Mouse (Mus musculus) forebrain, embryonic 10.5 days (tissue): ENCODE data around the gene Zfp853. TPM values are rescaled to one million over a fixed set of nuclear protein-coding genes. Genes with fewer than 3 reads are reported as not detected.
A peak's percentile ranks its signal among the peaks of the same experiment; 100 is the strongest.

Source experiments
- DNase-seq: peaks from one replicate; pipeline ENCODE4 v3.0.0-alpha.2; 2017; ENCODE audit warnings: low spot score; ENCODE audit errors: extremely low spot score
- H3K27ac ChIP-seq: fragments of 300-500 bp; sonication (generic); 2 replicates; pipeline ENCODE4 v1.5.1; 2016; ENCODE audit warnings: mild to moderate bottlenecking
- H3K27me3 ChIP-seq: fragments of 300-500 bp; sonication (generic); 2 replicates; pipeline ENCODE4 v1.6.1; 2016; ENCODE audit warnings: mild to moderate bottlenecking; ENCODE audit not compliant: poor library complexity, severe bottlenecking
- H3K36me3 ChIP-seq: fragments of 300-500 bp; sonication (generic); replicated peaks from 2 replicates; pipeline ENCODE4 v1.6.1; 2016; ENCODE audit warnings: mild to moderate bottlenecking, moderate library complexity
- H3K4me1 ChIP-seq: fragments of 300-500 bp; sonication (generic); 2 replicates; pipeline ENCODE4 v1.6.1; 2016
- H3K4me3 ChIP-seq: fragments of 300-500 bp; sonication (generic); 2 replicates; pipeline ENCODE4 v1.5.1; 2016; ENCODE audit warnings: mild to moderate bottlenecking, moderate library complexity
- H3K9me3 ChIP-seq: fragments of 300-500 bp; sonication (generic); 2 replicates; pipeline ENCODE4 v1.6.1; 2016; ENCODE audit warnings: mild to moderate bottlenecking, moderate library complexity
- WGBS: fragments of 180-500 bp; shearing (Covaris S2); methylation state at CpG from one replicate; pipeline ENCODE4 v1.1.7; 2016; 5-methylcytosine and 5-hydroxymethylcytosine counted together
- polyA plus RNA-seq: library from polyadenylated mRNA; unstranded; fragments of >200 nt; fragmentation: Nextera tagmentation; extraction: Ambion mirVana; gene quantifications from 2 replicates; pipeline ENCODE4 v1.2.1, GENCODE M21; 2016

Gene Zfp853
- polyA plus RNA-seq, 1 experiment from 2014 or later = not detected

DNA sequence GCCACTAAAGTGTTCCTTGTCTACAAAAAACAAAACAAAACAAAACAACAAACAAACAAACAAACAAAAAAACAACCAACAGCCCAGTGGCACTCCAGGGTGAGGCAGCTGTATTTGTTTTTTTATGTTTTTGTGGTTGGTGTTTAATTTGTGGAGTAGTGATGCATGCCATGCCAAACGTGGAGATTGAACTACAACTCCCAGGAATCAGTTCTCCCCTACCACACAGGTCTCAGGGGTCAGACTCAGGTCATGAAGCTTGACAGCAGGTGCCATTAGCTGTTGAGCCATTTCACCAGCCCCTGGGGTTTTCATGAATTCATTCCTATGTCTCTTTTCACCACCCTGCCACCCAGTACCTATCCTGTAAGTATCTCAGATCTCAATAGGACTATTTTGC is 28.0 kb downstream of the Zfp853 start:
- Histone ChIP-seq H3K36me3 (peaks cover 50% of the 10 kb centered on the region), H3K27me3 (no peaks in the 10 kb centered on the region), H3K4me3 (no peak overlapping the region), H3K27ac (no peak overlapping the region), H3K9me3 (no peaks in the 10 kb centered on the region), H3K4me1 (peaks cover 18% of the 10 kb centered on the region)
- WGBS = 67% methylated on average over 1 of the region's 1 CpGs
- DNase-seq = no peak

DNA sequence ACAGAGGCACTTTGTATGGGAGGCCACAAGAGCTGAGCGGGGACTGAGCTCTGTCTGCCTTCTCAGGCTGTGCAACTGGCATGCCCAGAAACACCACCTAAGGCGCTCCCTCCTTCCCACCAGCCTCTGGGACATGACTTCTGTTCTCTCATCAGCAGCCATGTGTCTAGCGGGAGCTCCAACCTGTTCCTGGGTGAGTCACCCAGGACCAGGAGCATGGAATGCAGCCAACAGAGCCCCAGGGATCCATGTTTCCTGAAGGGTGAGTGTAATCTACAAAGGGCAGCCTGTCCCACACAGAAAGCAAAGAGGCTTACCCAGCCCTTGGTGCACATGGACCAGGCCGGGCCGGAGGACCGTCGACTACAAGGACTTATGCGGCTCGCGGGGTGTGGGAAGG is 28.7 kb downstream of the Zfp853 start:
- H3K36me3 ChIP-seq = peaks cover 58% of the 10 kb centered on the region
- DNase-seq = no peak
- WGBS = 94% methylated on average over 10 of the region's 10 CpGs

DNA sequence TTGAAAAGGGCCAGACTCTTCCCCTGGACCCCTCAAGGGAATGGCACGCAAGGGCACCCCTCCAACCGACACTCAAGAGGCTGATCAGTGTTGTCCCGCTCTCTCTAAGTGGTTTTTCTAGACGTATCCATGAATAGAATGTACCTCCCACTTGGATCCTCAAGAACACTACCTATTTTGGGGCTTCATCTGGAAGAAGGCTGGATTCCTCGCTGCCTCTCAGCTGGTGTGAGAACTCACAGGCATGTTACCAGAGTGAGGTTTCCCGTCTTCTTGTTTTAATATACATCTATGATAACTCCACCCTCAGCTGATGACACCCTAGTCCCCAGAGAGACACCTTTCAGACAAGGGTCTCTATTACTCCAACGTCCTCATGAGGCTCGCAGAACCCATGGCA is 31.8 kb downstream of the Zfp853 start:
- whole genome bisulfite sequencing = 96% methylated on average over 8 of the region's 8 CpGs
- Histone ChIP-seq H3K4me1 (no peaks in the 10 kb centered on the region), H3K4me3 (no peak overlapping the region), H3K9me3 (no peaks in the 10 kb centered on the region), H3K27ac (no peak overlapping the region), H3K36me3 (peaks cover 85% of the 10 kb centered on the region), H3K27me3 (peaks cover 25% of the 10 kb centered on the region)
- no peak for DNase-seq

More for the DNA sequence above, 28.7 kb downstream of the Zfp853 start:
- Histone ChIP-seq H3K27ac (no peak overlapping the region), H3K4me3 (no peak overlapping the region), H3K9me3 (no peaks in the 10 kb centered on the region), H3K4me1 (peaks cover 12% of the 10 kb centered on the region), H3K27me3 (no peaks in the 10 kb centered on the region)

DNA sequence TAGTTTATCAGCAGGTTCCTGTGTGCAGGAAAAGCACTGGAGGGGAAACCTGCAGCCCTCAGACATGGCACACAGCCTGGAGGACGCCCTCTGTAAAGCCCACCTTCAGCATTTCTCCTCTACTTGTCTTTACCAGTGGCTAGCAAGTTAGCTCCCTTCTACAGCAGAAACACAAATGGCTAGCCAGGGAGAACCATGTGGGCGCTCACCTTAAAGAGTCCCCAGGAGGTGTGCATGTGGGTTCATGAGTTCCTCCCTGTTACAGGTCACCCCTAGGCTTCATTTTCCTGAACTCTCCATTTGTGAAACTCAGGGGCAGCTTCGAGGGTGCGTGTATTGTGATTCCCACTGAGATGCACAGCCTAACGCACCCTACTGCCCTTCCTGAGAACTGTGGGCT is 37.6 kb downstream of the Zfp853 start:
- Histone ChIP-seq H3K36me3 (peaks cover 89% of the 10 kb centered on the region), H3K4me3 (no peak overlapping the region), H3K27me3 (peaks cover 83% of the 10 kb centered on the region), H3K4me1 (peaks cover 25% of the 10 kb centered on the region), H3K9me3 (no peaks in the 10 kb centered on the region), H3K27ac (no peak overlapping the region)
- no peak for DNase-seq
- 71% methylated on average over 5 of the region's 5 CpGs for WGBS

DNA sequence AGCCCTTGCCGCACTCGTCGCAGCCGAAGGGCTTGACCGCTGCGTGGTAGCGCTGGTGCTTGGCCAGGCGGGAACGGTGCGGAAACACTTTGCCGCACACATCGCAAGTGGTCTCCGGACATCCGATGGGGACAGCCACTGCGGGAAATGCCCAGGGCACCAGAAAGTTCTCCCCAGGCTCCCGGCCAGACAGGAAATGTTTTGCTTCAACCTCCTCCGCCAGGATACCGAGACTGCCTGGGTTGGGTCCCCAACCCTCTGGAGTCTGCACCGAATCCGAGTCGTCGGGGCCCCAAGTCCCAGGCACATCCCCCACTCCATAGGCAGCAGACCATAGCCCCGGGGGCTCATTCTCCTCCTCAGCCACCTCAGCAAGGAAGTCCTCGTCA is 38.3 kb downstream of the Zfp853 start:
- WGBS = 6% methylated on average over 24 of the region's 24 CpGs
- DNase-seq = no peak
- Histone ChIP-seq H3K27ac (no peak overlapping the region), H3K4me3 (peak overlapping the region; percentile 49), H3K4me1 (peaks cover 25% of the 10 kb centered on the region), H3K36me3 (peaks cover 82% of the 10 kb centered on the region), H3K27me3 (peaks cover 90% of the 10 kb centered on the region), H3K9me3 (no peaks in the 10 kb centered on the region)

DNA sequence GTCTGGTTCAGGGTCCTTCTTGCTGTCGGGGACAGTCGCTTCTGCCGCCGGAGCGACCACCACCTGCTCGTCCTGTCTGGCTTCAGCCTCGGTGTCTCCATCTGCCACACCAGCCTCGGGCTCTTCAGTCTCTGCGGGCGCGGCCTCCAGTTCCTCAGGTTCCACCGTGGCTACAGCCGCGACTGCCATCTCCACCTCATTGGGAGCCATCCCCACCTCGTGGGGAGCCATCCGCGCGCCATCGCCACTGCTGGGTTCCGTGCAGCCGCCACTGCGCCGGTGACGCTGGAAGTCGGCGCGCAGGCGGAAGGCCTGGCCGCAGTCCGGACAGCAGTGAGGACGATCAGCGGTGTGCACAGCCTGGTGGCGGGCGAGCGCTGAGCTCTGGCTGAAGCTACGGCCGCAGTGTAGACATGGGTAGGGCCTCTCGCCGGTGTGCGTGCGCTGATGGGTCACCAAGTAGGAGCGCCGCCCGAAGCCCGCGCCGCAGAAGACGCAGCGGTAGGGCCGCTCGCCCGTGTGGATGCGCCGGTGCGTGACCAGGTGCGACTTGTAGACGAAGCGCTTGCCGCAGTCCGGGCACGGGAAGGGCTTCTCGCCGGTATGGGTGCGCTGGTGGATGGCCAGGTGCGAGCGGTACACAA is 38.8 kb downstream of the Zfp853 start:
- H3K4me3 ChIP-seq = peak overlapping the region; percentile 49
- no peaks in the 10 kb centered on the region for H3K9me3 ChIP-seq
- peaks cover 25% of the 10 kb centered on the region for H3K4me1 ChIP-seq
- peak; percentile 40 for DNase-seq
- H3K36me3 ChIP-seq = peaks cover 81% of the 10 kb centered on the region
- peaks cover 94% of the 10 kb centered on the region for H3K27me3 ChIP-seq
- no peak overlapping the region for H3K27ac ChIP-seq
- WGBS = 3% methylated on average over 66 of the region's 66 CpGs

DNA sequence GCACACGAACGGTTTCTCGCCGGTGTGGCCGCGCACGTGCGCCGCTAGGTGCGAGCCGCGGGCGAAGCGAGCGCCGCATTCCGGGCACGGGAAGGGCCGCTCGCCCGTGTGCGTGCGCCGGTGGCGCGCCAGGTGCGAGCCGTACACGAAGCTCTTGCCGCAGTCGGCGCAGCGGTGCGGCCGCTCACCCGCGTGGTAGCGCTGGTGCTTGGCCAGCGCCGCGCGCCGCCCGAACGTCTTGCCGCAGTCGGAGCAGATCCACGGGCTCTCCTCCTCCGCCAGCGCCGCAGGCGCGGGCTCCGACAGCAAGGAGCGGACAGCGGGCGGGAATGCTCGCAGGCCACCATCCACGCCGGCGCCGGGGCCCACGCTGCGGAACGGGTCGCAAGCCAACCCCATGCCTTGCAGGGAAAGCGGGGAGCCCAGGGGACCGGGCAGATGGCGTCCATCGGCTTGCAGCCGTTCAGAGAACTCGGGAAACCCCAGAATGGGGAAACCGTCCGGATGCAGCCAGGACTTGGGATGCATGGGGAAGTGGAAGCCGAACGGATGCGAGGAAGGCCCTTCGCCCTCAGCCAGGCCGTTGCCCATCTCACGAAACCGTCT is 39.4 kb downstream of the Zfp853 start:
- Histone ChIP-seq H3K9me3 (no peaks in the 10 kb centered on the region), H3K4me1 (peaks cover 25% of the 10 kb centered on the region), H3K27ac (no peak overlapping the region), H3K36me3 (peaks cover 79% of the 10 kb centered on the region), H3K4me3 (peak overlapping the region; percentile 49), H3K27me3 (peaks cover 95% of the 10 kb centered on the region)
- WGBS = 2% methylated on average over 81 of the region's 81 CpGs
- DNase-seq = peak; percentile 38

DNA sequence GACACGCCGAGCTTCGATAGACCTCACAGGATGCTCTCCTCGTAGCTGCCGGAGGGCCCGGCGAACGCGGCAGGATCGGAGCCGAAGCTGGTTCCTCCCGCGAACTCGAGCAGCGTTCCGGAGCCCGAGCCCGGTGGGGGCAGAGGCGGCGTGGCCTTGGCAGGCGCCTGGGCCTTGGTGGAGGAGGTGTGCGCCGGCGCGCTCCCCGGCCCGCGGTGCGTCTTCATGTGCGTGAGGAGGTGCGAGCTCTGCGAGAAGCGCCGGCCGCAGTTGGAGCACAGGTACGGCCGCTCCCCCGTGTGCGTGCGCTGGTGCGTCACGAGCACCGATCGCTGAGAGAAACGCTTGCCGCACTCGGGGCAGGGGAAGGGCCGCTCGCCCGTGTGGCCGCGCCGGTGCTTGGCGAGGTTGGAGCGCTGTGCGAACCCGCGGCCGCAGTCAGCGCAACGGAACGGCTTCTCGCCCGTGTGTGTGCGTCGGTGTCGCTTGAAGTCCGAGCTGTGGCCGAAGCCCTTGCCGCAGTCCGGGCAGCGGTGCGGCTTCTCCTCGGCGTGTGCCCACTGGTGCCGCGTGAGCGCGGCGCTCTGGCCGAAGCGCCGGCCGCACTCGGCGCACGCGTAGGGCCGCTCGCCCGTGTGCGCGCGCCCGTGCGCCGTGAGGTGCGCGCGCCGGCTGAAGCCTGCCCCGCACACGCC is 40.1 kb downstream of the Zfp853 start:
- Histone ChIP-seq H3K36me3 (peaks cover 79% of the 10 kb centered on the region), H3K4me3 (peak overlapping the region; percentile 49), H3K27ac (no peak overlapping the region), H3K4me1 (peaks cover 25% of the 10 kb centered on the region), H3K9me3 (no peaks in the 10 kb centered on the region), H3K27me3 (peaks cover 88% of the 10 kb centered on the region)
- peak; percentile 38 for DNase-seq
- WGBS = 1% methylated on average over 103 of the region's 103 CpGs

DNA sequence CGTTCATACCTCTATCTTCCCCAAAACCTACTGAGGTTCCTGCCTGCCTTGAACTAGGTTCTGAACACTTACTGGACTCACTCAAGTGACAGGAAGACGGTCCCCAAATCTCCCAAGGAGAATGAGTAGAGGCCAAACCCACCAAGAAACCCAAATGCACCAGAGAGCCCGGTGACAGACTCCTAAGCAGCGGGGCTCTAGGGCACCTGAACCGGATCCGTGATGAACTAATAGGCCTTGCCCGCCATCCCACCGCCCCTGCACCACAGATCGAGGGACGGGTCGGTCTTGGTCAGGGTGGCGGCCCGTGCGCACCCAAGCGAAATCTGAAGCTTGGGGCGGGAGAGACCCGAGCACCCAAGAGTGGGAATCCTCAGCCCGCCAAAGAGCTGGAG is 40.6 kb downstream of the Zfp853 start:
- H3K27ac ChIP-seq = no peak overlapping the region
- peak overlapping the region; percentile 49 for H3K4me3 ChIP-seq
- H3K4me1 ChIP-seq = peaks cover 25% of the 10 kb centered on the region
- 13% methylated on average over 18 of the region's 18 CpGs for WGBS
- no peaks in the 10 kb centered on the region for H3K9me3 ChIP-seq
- peaks cover 79% of the 10 kb centered on the region for H3K36me3 ChIP-seq
- DNase-seq = no peak
- peaks cover 83% of the 10 kb centered on the region for H3K27me3 ChIP-seq

DNA sequence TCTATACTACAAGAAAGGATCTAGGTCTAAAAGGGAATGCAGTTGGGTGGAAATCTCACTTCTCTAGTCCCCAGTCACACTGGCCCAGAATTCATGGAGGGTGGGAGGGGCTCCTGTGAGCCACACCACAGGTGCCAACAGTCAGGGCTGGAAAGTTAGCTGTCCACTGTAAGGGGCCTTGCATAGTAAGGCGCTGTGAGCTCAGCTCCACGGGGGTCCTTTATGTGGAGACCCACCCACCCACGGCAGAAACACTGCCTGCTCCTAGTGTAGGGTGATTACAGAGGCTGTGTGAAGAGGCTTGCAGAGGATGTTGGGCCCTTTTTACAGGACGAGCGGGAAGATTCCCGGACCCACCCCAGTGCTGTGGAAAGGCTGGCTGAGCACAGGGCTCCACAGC is 41.4 kb downstream of the Zfp853 start:
- no peak for DNase-seq
- Histone ChIP-seq H3K9me3 (no peaks in the 10 kb centered on the region), H3K4me3 (no peak overlapping the region), H3K4me1 (peaks cover 25% of the 10 kb centered on the region), H3K27me3 (peaks cover 76% of the 10 kb centered on the region), H3K27ac (no peak overlapping the region), H3K36me3 (peaks cover 79% of the 10 kb centered on the region)
- 40% methylated on average over 6 of the region's 6 CpGs for WGBS

DNA sequence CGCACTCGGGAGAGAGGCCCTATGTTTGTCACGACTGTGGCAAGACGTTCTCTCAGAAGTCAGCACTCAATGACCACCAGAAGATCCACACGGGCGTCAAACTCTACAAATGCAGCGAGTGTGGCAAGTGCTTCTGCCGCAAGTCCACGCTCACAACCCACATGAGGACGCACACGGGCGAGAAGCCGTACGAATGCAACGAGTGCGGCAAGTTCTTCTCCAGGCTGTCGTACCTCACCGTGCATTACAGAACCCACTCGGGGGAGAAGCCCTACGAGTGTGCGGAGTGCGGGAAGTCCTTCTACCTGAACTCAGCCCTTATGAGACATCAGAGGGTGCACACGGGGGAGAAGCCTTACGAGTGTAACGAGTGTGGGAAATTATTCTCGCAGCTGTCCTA is 48.5 kb downstream of the Zfp853 start:
- peaks cover 97% of the 10 kb centered on the region for H3K36me3 ChIP-seq
- WGBS = 96% methylated on average over 26 of the region's 26 CpGs
- DNase-seq = no peak

More for the DNA sequence above, 48.5 kb downstream of the Zfp853 start:
- no peaks in the 10 kb centered on the region for H3K4me1 ChIP-seq
- H3K27me3 ChIP-seq = peaks cover 5% of the 10 kb centered on the region
- H3K9me3 ChIP-seq = no peaks in the 10 kb centered on the region
- H3K27ac ChIP-seq = no peak overlapping the region
- no peak overlapping the region for H3K4me3 ChIP-seq
